Mouse (Mus musculus): ENCODE results near the gene Car7.

DNA sequence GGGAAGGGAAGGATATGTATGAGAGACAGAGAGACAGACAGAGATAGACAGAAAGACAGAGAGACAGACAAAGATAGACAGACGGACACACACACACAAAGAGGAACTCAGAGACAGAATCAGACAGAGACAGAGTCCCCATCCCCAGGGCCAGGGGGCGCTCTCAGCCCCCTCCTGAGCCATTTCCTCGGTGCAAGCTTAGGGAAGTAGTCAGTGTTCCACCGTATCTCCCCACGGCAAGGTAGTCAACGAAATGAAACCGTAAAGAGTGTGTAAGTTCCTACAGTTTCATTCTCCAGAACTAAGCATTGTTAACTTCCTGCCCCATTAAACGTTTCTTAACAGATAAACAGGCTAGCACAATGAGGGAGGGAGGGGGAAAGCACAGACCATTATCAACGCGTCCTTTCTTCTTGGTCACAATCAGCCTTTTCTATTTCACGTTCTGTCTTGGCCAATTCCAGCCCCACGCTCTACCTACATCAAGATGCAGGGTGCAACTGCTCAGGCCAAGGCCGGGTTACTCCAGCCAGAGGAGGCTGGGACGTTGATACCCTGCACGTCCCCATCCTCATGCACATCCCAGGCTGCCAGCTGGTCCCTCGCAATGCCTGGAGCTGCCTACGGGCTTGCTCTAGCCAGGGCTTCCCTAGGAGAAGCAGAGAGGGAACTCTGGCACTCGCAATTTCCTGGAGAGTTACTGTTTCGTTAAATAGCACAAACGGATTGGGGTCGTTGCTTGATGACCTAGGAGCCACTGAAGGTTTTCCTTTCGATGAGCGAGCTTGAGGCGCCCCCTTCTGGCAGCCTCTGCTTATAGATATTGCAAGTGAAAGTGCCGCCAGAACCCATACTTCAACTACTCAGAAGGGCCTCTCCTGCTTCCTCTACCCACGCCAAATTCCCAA, 36.2 kb downstream of the Car7 start:
- no peak for TF ChIP-seq POLR2A (IDR thresholded peaks at IDR 0.05; ENCODE audit: low read depth, low read length)
- peak; percentile 94 for TF ChIP-seq CTCF (IDR thresholded peaks at IDR 0.05; ENCODE audit: extremely low read depth, insufficient read length, insufficient replicate concordance, low read depth, low read length)

All from small intestine, adult 2 months (tissue).